Mouse (Mus musculus) spleen, adult 18-20 months (tissue): Measurements from ENCODE around the gene Ano2.

ENCODE experiments used
- DNase-seq, 2 experiments: peaks; one replicate each; pipeline ENCODE4 v3.0.0; 2022; ENCODE audit warnings: mixed read lengths in 2 of 2

Ano2 gene

GRCm38 (mm10) chr6:125922746-125923145, 232.5 kb downstream of the Ano2 start:
- DNase-seq = no peak

GRCm38 (mm10) chr6:125924979-125925378, 234.8 kb downstream of the Ano2 start:
- no peak for DNase-seq

- DNase-seq = no peak
Measured at GRCm38 (mm10) chr6:125925861-125926260, 235.6 kb downstream of the Ano2 start.

- no peak for DNase-seq
Measured at GRCm38 (mm10) chr6:125931926-125932325, 241.7 kb downstream of the Ano2 start.

- no peak for DNase-seq
Measured at GRCm38 (mm10) chr6:125954965-125955364, 264.7 kb downstream of the Ano2 start.

- DNase-seq = no peak
Measured at GRCm38 (mm10) chr6:125973551-125973950, 283.3 kb downstream of the Ano2 start.

- no peak for DNase-seq
Measured at GRCm38 (mm10) chr6:125975788-125976465, 285.7 kb downstream of the Ano2 start.

GRCm38 (mm10) chr6:125979601-125980000, 289.4 kb downstream of the Ano2 start:
- DNase-seq = no peak

- no peak for DNase-seq
Measured at GRCm38 (mm10) chr6:125984050-125984449, 293.8 kb downstream of the Ano2 start.

- DNase-seq = no peak
Measured at GRCm38 (mm10) chr6:125992731-125993130, 302.5 kb downstream of the Ano2 start.

GRCm38 (mm10) chr6:126001797-126002196, 311.6 kb downstream of the Ano2 start:
- no peak for DNase-seq

- no peak for DNase-seq
Measured at GRCm38 (mm10) chr6:126003002-126003742, 313.0 kb downstream of the Ano2 start.

GRCm38 (mm10) chr6:126006647-126007046, 316.4 kb downstream of the Ano2 start:
- no peak for DNase-seq

- DNase-seq = no peak
Measured at GRCm38 (mm10) chr6:126009083-126009482, 318.9 kb downstream of the Ano2 start.

GRCm38 (mm10) chr6:126016991-126017390, 326.8 kb downstream of the Ano2 start:
- DNase-seq = no peak

- no peak for DNase-seq
Measured at GRCm38 (mm10) chr6:126018411-126018810, 328.2 kb downstream of the Ano2 start.

GRCm38 (mm10) chr6:126033693-126034402, 343.6 kb downstream of the Ano2 start:
- DNase-seq = no peak

GRCm38 (mm10) chr6:126034403-126034724, 344.1 kb downstream of the Ano2 start:
- DNase-seq = no peak

- peak in 1 of 2 experiments; percentile 3 for DNase-seq
Measured at GRCm38 (mm10) chr6:126034728-126035127, 344.5 kb downstream of the Ano2 start.

GRCm38 (mm10) chr6:126035621-126036020, 345.4 kb downstream of the Ano2 start:
- no peak for DNase-seq

- no peak for DNase-seq
Measured at GRCm38 (mm10) chr6:126045931-126046330, 355.7 kb downstream of the Ano2 start.

GRCm38 (mm10) chr6:126048206-126048605, 358.0 kb downstream of the Ano2 start:
- no peak for DNase-seq

GRCm38 (mm10) chr6:126053136-126053535, 362.9 kb downstream of the Ano2 start:
- DNase-seq = no peak

- DNase-seq = no peak
Measured at GRCm38 (mm10) chr6:126057706-126058105, 367.5 kb downstream of the Ano2 start.
